Mouse (Mus musculus) CH12.LX (cell line): Measurements from ENCODE around the gene Cfdp1. TPM values are rescaled to one million over a fixed set of nuclear protein-coding genes. Genes with fewer than 3 reads are reported as not detected.

Source experiments
- DNase-seq: peaks from one replicate; pipeline ENCODE4 v3.0.0-alpha.2; 2013; ENCODE audit errors: extremely low read depth
- H3K27ac ChIP-seq: 2 replicates; pipeline ENCODE4 v1.5.1; 2012; ENCODE audit warnings: low read depth, mild to moderate bottlenecking, control low read depth, moderate library complexity; ENCODE audit not compliant: insufficient read depth
- H3K27me3 ChIP-seq: replicated peaks from 2 replicates; pipeline ENCODE3; 2012; ENCODE audit warnings: inconsistent platforms
- H3K36me3 ChIP-seq, 2 experiments: replicated peaks in 1 of 2; 2 replicates each; pipeline versions ENCODE3 to v1.6.1; 2012; ENCODE audit warnings: inconsistent platforms in 1 of 2, low read length in 1 of 2, mild to moderate bottlenecking in 1 of 2, mixed read lengths in 1 of 2, moderate library complexity in 1 of 2; ENCODE audit not compliant: control insufficient read depth in 1 of 2, insufficient read depth in 1 of 2
- H3K4me1 ChIP-seq, 2 experiments: 2 replicates each; pipeline ENCODE4 v1.6.1; 2012; ENCODE audit warnings: inconsistent platforms in 1 of 2, moderate library complexity in 1 of 2; ENCODE audit not compliant: insufficient read depth in 2 of 2, control insufficient read depth in 1 of 2
- H3K4me2 ChIP-seq: 2 replicates; pipeline ENCODE4 v1.6.1; 2012; ENCODE audit warnings: low read depth, mild to moderate bottlenecking, control low read depth; ENCODE audit not compliant: poor library complexity, insufficient read depth, severe bottlenecking
- H3K4me3 ChIP-seq, 3 experiments: fragments of 150-350 bp in 1 of 3; sonication (generic) in 1 of 3; replicated peaks in 1 of 3; 2 replicates each; pipeline versions ENCODE3 to v1.5.1; 2011 to 2012; ENCODE audit warnings: low read depth in 2 of 3, low read length in 2 of 3, mild to moderate bottlenecking in 2 of 3, moderate library complexity in 2 of 3, control low read depth in 1 of 3, improper control_type of control experiment in 1 of 3, inconsistent platforms in 1 of 3, mixed read lengths in 1 of 3; ENCODE audit not compliant: poor library complexity in 1 of 3
- H3K79me2 ChIP-seq: replicated peaks from 2 replicates; pipeline ENCODE4 v1.6.1; 2012; ENCODE audit warnings: mild to moderate bottlenecking, moderate library complexity; ENCODE audit not compliant: control insufficient read depth, poor library complexity, insufficient read depth, severe bottlenecking; ENCODE audit errors: extremely low read depth
- H3K9ac ChIP-seq: 2 replicates; pipeline ENCODE4 v1.6.1; 2012; ENCODE audit warnings: low read depth, mild to moderate bottlenecking, control low read depth, moderate library complexity; ENCODE audit not compliant: insufficient read depth
- H3K9me3 ChIP-seq: replicated peaks from 2 replicates; pipeline ENCODE3; 2012; ENCODE audit warnings: low read length, inconsistent platforms, mixed read lengths
- BHLHE40 ChIP-seq: IDR thresholded peaks from 2 replicates; pipeline ENCODE4 v1.6.1; 2011; ENCODE audit warnings: mild to moderate bottlenecking, low read depth, low read length, improper control_type of control experiment
- CHD2 ChIP-seq: IDR thresholded peaks from 2 replicates; pipeline ENCODE4 v1.6.1; 2011; ENCODE audit warnings: low read length, improper control_type of control experiment
- CTCF ChIP-seq, 2 experiments: IDR thresholded peaks in 1 of 2; conservative IDR thresholded peaks in 1 of 2; 2 replicates each; pipeline ENCODE4 v1.5.1; 2011 to 2012; ENCODE audit warnings: low read depth in 2 of 2, low read length in 2 of 2, improper control_type of control experiment in 1 of 2, inconsistent platforms in 1 of 2, mild to moderate bottlenecking in 1 of 2, moderate library complexity in 1 of 2
- EP300 ChIP-seq: IDR thresholded peaks from 2 replicates; pipeline ENCODE4 v1.6.1; 2011; ENCODE audit warnings: low read length, improper control_type of control experiment
- IRF4 ChIP-seq: IDR thresholded peaks from 2 replicates; pipeline ENCODE4 v1.6.1; 2014; ENCODE audit warnings: low read depth, mild to moderate bottlenecking, inconsistent platforms, low read length, improper control_type of control experiment
- JUND ChIP-seq: conservative IDR thresholded peaks from 2 replicates; pipeline ENCODE4 v1.6.1; 2011; ENCODE audit warnings: low read depth, low read length, improper control_type of control experiment
- MAX ChIP-seq: IDR thresholded peaks from 2 replicates; pipeline ENCODE4 v1.6.1; 2011; ENCODE audit warnings: low read length, improper control_type of control experiment
- MAZ ChIP-seq: IDR thresholded peaks from 2 replicates; pipeline ENCODE4 v1.6.1; 2012; ENCODE audit warnings: low read depth, mild to moderate bottlenecking, inconsistent platforms, low read length, improper control_type of control experiment, moderate library complexity
- MEF2A ChIP-seq: IDR thresholded peaks from 2 replicates; pipeline ENCODE4 v1.6.1; 2014; ENCODE audit warnings: low read depth, mild to moderate bottlenecking, inconsistent platforms, low read length, improper control_type of control experiment, borderline replicate concordance
- MXI1 ChIP-seq: IDR thresholded peaks from 2 replicates; pipeline ENCODE4 v1.6.1; 2011; ENCODE audit warnings: mild to moderate bottlenecking, low read depth, low read length, improper control_type of control experiment
- POLR2A ChIP-seq: IDR thresholded peaks from 2 replicates; pipeline ENCODE4 v1.6.1; 2011; ENCODE audit warnings: low read depth, mild to moderate bottlenecking, improper control_type of control experiment, low read length
- POLR2AphosphoS2 ChIP-seq: IDR thresholded peaks from 2 replicates; pipeline ENCODE4 v1.6.1; 2011; ENCODE audit warnings: low read depth, low read length, improper control_type of control experiment
- RAD21 ChIP-seq: IDR thresholded peaks from 2 replicates; pipeline ENCODE4 v1.6.1; 2011; ENCODE audit warnings: low read depth, mild to moderate bottlenecking, low read length, improper control_type of control experiment, moderate library complexity
- RCOR1 ChIP-seq: conservative IDR thresholded peaks from 2 replicates; pipeline ENCODE4 v1.6.1; 2012; ENCODE audit warnings: low read depth, mild to moderate bottlenecking, inconsistent platforms, low read length, improper control_type of control experiment
- TBP ChIP-seq: conservative IDR thresholded peaks from 2 replicates; pipeline ENCODE4 v1.6.1; 2011; ENCODE audit warnings: low read depth, low read length, improper control_type of control experiment
- TCF12 ChIP-seq: IDR thresholded peaks from 2 replicates; pipeline ENCODE4 v1.6.1; 2014; ENCODE audit warnings: low read depth, mild to moderate bottlenecking, inconsistent platforms, low read length, improper control_type of control experiment
- UBTF ChIP-seq: IDR thresholded peaks from 2 replicates; pipeline ENCODE4 v1.6.1; 2012; ENCODE audit warnings: low read depth, mild to moderate bottlenecking, inconsistent platforms, low read length, improper control_type of control experiment, moderate library complexity
- USF2 ChIP-seq: conservative IDR thresholded peaks from 2 replicates; pipeline ENCODE4 v1.6.1; 2011; ENCODE audit warnings: low read depth, low read length, improper control_type of control experiment
- dilution Hi-C: fragments of 300-500 bp; cut with MboI; formaldehyde crosslinking; loops from 2 replicates; pipeline ENCODE4 v1.14.3; 2020; ENCODE audit warnings: low sequenced_read_pairs; ENCODE audit not compliant: extremely low pct_unique_long_range_greater_than_20kb, extremely low pct_ligation_motif_present
- in situ Hi-C: fragments of 300-500 bp; cut with MboI; formaldehyde crosslinking; loops from 3 replicates; pipeline ENCODE4 v1.14.3; 2019; ENCODE audit warnings: low sequenced_read_pairs, low pct_ligation_motif_present, low pct_unique_long_range_greater_than_20kb, mixed read lengths
- polyA plus RNA-seq: library from polyadenylated mRNA; unstranded; fragments of >175 nt; gene quantifications from 2 replicates; pipeline ENCODE4 v1.2.1, GENCODE M21; 2012; ENCODE audit warnings: low read depth; ENCODE audit not compliant: insufficient read length
- total RNA-seq, 2 experiments: library from RNA; depleted of rRNA; stranded (reverse); fragments of 300-350 nt in 1 of 2; fragments of >200 nt in 1 of 2; gene quantifications; 2 replicates each; pipeline ENCODE4 v1.2.3; 2012 to 2014

Gene Cfdp1
- total and polyA plus RNA-seq, 3 experiments: 113 to 210 (median 169) TPM

- DNase-seq: no peak
These were observed 93.4 kb downstream of the Cfdp1 start for GRCm38 (mm10) chr8:111760708-111761107.

GRCm38 (mm10) chr8:111758817-111759216, 95.3 kb downstream of the Cfdp1 start:
- no peak for DNase-seq
- H3K9ac ChIP-seq: no peak overlapping the region
- no peaks in the 10 kb centered on the region; a peak in 1 of 4 replicates for H3K4me1 ChIP-seq
- no peaks in the 10 kb centered on the region for H3K9me3 ChIP-seq
- no peak overlapping the region for H3K27ac ChIP-seq
- no peaks in the 10 kb centered on the region for H3K79me2 ChIP-seq
- no peaks in the 10 kb centered on the region for H3K27me3 ChIP-seq
- in situ Hi-C loops: no loop called here
- dilution Hi-C loops: no loop called here
- no peak for TF ChIP-seq BHLHE40
- TF ChIP-seq POLR2AphosphoS2: no peak
- no peak for TF ChIP-seq RCOR1
- TF ChIP-seq EP300: no peak
- no peak for TF ChIP-seq POLR2A
- no peak for TF ChIP-seq USF2
- no peak for TF ChIP-seq TBP
- no peak for TF ChIP-seq CHD2
- no peak for TF ChIP-seq CTCF (conservative IDR thresholded peaks at IDR 0.05 in 1 of 2, IDR thresholded peaks at IDR 0.05 in 1 of 2; ENCODE audit: low read depth in 2 of 2, low read length in 2 of 2)
- no peak for TF ChIP-seq RAD21
- TF ChIP-seq MXI1: no peak
- no peak overlapping the region for H3K4me2 ChIP-seq
- H3K4me3 ChIP-seq: no peak overlapping the region
- peaks cover 0 to 3% of the 10 kb centered on the region in 2 experiments for H3K36me3 ChIP-seq

More at GRCm38 (mm10) chr8:111760708-111761107, 93.4 kb downstream of the Cfdp1 start:
- Histone ChIP-seq H3K4me3 (no peak overlapping the region), H3K4me1 (no peaks in the 10 kb centered on the region), H3K79me2 (no peaks in the 10 kb centered on the region), H3K27me3 (no peaks in the 10 kb centered on the region), H3K9me3 (no peaks in the 10 kb centered on the region), H3K36me3 (peaks cover 3 to 13% of the 10 kb centered on the region in 2 experiments), H3K4me2 (no peak overlapping the region), H3K9ac (no peak overlapping the region), H3K27ac (no peak overlapping the region)
- dilution Hi-C loops (no loop called here), in situ Hi-C loops (no loop called here)
- TF ChIP-seq MAZ (no peak), TCF12 (no peak), UBTF (no peak), MAX (no peak), POLR2A (no peak), IRF4 (no peak)

- TF ChIP-seq MEF2A: no peak
- no peak for TF ChIP-seq JUND
- no peak for TF ChIP-seq USF2
- DNase-seq: no peak
- H3K27me3 ChIP-seq: no peaks in the 10 kb centered on the region
- in situ Hi-C loops: no loop called here
- no peak overlapping the region for H3K4me3 ChIP-seq
- dilution Hi-C loops: no loop called here
- no peak overlapping the region for H3K4me2 ChIP-seq
- no peaks in the 10 kb centered on the region for H3K36me3 ChIP-seq
- no peaks in the 10 kb centered on the region; a peak in 1 of 4 replicates for H3K4me1 ChIP-seq
- H3K9me3 ChIP-seq: no peaks in the 10 kb centered on the region
- H3K9ac ChIP-seq: no peak overlapping the region
- H3K27ac ChIP-seq: no peak overlapping the region
- no peaks in the 10 kb centered on the region for H3K79me2 ChIP-seq
These were observed 96.5 kb downstream of the Cfdp1 start for GRCm38 (mm10) chr8:111757599-111757998.
